Mouse (Mus musculus) urinary bladder, postnatal 4 days (tissue): Measurements from ENCODE around the gene Chst14.

Experiments
- DNase-seq, 2 experiments: peaks; one replicate each; pipeline ENCODE4 v3.0.0; 2021 to 2022; ENCODE audit warnings: low spot score in 2 of 2

The Chst14 gene

DNA sequence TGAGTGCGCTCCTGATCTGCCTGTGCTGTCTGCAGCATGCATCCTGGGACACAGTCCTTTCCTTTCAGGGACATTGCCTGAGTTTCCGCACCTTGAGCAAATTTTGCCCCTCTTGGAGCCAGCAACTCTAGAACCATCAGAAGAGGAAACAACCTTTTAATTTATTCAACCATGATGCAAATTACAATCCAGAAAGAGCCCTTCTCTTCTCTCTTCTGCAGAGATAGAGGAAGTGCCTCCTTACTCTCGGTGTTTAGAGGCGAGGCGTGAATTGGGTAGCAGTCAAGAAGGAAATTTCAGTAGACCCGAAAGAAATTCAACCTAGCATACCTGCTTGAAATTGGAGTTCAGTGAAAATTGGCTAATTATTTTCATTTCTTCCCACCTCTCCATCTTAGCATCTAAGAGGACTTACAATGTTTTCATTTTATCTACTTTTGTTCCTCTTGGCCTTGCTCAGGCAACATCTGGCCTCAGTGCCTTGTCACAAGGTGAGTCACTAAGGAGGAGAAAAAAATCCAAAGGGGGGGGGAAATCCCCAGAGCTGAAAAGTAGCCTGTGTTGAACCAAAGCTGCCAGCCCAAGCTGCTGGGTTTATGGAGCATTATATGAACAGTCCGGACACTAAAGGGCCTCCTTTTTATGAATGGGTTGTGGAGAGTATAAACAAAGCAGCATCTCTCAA, 20.7 kb upstream of the Chst14 start:
- no peak for DNase-seq

GRCm38 (mm10) chr2:118906118-118906492, 20.2 kb upstream of the Chst14 start:
- DNase-seq = no peak

- DNase-seq = no peak
Observed at GRCm38 (mm10) chr2:118907781-118908180, 18.5 kb upstream of the Chst14 start.

- no peak for DNase-seq
Observed at GRCm38 (mm10) chr2:118909151-118909550, 17.1 kb upstream of the Chst14 start.

DNA sequence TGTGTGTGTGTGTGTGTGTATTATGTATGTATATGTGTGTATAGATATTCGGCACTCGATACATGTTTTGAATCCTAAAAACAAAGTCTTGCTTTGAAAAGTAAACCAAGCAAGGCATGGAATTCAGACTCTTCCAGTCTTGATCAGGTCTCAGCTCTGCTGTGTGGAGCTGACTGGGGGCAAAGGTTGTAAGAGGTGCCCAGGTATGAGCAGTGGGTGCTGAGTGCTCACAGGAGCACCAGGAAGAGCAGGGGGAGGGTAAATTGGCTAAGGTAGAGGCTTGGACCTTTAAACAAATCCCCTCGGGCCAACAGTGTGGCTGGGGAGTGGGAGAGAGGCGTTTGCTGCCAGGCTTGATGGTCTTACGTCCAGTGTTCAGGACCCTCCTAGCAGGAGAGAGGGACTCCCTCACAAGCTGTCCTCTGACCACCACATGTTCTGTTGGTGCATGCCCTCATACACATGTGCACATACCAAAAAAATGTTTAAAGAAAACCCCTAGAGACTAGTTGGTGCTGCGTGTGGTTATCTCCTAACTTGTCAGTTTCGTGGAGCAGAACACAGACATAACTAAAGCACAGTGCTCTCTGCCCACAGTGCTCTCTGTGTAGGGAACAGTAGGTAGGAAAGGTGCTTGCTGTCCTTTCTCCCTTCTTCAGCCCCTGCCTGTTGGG, 15.6 kb upstream of the Chst14 start:
- DNase-seq = no peak

- DNase-seq = no peak
Observed at GRCm38 (mm10) chr2:118912706-118913105, 13.6 kb upstream of the Chst14 start.

DNA sequence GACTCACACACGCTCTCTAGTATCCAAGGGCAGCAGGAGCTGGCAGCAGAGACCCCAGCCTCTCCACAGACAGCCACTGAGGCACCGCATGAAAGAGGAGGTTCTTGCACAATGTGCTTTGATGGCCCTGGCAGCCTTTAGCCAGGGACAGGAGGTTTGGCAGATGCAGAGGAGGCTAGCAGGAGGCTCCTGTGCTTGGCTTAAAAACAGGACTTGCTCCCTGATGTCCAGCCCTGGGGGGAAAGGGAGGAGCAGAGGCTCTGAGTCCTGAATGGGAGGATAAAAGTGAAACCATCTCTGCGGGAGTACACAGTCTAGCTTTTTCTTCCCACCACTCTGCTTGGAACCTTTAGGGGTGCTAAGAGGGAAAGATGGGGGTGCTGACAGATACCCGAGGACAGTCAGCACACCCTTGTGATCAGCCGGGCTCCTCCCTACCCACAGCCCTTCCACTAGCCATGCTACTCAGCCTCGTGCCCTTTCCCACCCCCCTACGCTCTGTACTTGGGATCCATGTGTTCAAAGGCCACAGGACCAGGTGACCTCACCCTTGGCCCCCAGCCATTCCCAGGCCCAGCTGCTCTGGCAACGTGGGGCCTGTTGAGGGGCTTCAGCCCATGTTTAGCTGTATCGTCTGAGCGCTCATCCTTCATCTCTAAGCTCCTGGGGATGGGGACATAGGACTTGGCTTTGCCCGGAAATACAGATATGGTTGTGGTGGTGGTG, 12.6 kb upstream of the Chst14 start:
- no peak for DNase-seq

DNA sequence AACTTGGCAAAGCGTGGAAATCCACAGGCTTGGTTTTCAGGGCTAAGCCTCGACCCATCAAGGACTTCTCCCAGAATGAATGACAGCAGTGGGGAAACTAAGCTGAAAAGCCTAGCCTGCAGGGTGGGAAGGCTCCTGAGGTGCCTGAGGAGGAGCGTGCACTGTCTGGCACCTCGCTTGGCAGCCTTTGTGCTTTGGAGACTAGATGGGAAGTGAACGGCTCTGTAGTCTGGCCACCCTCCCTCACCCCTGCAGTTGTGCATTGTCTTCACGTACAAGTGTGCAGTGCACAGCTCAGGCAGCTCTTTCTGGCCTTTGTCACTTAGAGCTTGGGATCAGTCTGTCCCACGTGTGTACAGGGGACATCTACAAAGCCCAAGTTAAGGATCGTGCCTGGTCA, 11.6 kb upstream of the Chst14 start:
- no peak for DNase-seq

DNA sequence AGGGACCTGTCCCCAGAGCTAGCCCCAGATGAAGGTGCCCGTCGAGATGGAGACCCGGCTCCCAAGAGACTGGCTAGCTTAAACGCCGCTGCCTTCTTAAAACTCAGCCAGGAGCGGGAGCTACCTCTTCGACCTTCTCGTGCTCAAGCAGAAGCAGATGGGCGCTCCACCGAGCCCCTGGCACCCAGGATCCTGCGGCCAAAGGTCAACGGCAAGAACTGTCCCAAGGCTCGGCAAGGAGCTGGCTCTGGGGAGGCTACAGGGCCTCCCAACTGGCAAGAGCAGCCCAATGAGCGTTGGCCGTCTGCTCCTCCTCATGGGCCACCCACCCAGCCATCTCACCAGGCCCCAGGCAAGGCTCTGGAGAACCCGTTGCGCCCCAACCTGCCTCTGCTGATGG, 9.9 kb upstream of the Chst14 start:
- no peak for DNase-seq

DNA sequence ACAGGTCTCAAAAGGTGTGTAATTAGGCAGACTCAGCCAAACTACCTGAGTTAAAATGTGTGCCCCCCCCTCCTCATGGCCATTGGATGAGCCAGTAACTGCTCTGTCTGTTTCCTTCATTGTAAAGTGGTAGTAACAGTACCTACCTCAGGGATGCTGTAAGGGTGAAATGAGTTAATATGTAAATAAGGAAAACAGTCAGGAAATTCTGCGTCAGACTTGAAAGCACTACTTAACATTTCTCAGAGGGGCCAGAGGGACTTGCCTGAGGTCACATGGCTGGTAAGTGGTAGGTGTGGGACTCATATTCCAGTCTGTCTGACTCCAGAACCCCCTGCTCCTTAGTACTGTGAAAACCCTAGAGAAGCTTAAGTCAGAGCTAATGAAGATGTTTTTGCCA, 7.8 kb upstream of the Chst14 start:
- DNase-seq = no peak

GRCm38 (mm10) chr2:118920428-118920827, 5.9 kb upstream of the Chst14 start:
- DNase-seq = no peak

- DNase-seq = no peak
Observed at GRCm38 (mm10) chr2:118925952-118926351, 344 bp upstream of the Chst14 start.

DNA sequence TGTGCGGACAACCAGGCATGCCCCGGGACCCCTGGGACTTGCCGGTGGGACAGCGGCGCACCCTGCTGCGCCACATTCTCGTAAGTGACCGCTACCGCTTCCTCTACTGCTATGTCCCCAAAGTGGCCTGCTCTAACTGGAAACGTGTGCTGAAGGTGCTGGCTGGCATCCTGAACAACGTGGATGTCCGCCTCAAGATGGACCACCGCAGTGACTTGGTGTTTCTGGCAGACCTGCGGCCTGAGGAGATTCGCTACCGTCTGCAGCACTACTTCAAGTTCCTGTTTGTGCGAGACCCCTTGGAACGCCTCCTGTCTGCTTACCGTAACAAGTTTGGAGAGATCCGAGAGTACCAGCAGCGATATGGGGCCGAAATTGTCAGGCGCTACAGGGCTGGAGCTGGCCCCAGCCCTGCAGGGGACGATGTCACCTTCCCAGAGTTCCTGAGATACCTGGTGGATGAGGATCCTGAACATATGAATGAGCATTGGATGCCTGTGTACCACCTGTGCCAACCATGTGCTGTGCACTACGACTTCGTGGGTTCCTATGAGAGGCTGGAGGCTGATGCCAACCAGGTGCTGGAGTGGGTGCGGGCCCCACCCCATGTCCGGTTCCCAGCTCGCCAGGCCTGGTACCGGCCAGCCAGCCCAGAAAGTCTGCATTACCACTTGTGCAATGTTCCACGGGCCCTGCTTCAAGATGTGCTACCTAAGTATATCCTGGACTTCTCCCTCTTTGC, 873 bp downstream of the Chst14 start:
- DNase-seq = no peak

GRCm38 (mm10) chr2:118941341-118941740, 15.0 kb downstream of the Chst14 start:
- DNase-seq = no peak

DNA sequence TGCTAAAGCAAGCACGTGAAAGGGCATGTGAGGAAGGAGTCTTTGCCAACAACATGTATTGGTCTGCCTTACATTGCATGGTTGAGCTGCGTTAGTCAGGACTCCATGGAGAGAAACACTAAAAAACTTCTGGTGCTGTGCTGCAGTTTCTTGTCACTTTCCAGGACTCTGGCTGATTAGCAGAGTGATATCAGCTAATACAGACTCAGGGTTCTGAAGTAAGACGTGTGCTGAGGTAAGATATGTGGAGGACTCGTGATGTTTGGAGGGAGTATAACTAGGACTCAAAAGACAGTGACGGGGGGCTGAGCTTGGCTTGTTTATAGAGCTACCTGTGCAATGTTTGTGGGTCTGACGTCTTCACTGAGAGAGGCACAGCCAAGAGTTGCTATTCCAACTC, 16.9 kb downstream of the Chst14 start:
- no peak for DNase-seq

DNA sequence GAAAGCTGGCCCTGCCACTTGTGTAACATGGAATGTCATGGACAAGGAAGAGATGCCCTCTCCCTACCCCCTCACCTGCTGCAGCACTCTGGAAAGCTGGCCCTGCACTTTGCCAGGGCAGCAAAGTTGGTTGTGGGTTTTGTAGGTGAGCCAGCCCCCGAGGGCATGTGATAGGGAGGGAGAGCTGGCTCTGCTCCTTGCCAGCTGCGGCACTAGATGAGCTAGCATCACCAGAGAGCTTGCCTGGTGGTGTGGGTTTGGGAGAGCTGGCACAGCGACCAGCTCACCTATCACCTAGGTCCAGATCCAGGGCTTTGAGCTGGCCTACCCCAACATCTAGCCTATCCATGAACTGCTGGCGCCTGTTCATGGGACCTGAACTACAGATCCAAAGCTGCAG, 22.5 kb downstream of the Chst14 start:
- DNase-seq = no peak

- no peak for DNase-seq
Observed at GRCm38 (mm10) chr2:118949699-118950098, 23.4 kb downstream of the Chst14 start.

DNA sequence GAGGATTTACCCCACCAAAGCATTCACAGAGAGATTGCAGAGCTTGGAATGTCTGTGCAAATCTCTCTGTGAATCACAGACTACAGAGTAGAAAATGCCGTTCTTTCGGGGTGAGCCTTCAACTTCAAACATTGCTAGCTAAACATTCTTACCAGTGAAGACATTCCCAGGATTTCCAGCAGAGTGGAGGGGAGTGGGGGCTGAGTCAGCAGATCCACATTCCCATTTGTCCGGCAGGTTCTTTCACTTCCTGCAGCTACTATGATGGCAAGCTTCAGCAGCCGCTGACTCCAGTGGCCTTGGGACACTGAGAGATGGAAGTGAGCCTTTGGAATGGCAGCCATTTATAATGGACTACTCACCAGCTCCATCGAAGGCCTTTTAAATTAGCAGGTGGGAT, 30.2 kb downstream of the Chst14 start:
- no peak for DNase-seq

- DNase-seq = no peak
Observed at GRCm38 (mm10) chr2:118959644-118960043, 33.3 kb downstream of the Chst14 start.

GRCm38 (mm10) chr2:118960413-118960812, 34.1 kb downstream of the Chst14 start:
- no peak for DNase-seq

DNA sequence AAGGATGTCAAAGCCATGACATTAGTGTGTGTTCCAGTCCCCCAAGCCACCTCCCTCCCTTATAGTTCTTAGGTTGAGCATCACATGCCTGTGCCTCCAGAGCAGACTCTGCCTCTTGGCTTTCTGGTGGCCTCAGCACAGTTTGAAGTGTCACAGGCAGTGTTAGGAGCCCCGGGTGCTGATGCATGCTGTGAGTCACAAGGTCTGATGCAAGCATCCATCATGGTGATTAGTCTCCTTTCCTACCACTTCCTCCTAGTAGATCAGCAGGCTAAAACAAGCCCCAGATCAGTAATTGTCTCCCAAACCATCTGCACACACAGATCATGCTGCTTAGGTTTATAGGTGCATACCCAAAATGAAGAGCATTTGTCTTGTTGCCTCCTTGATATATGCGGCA, 35.2 kb downstream of the Chst14 start:
- no peak for DNase-seq

- DNase-seq = no peak
Observed at GRCm38 (mm10) chr2:118963007-118963675, 36.8 kb downstream of the Chst14 start.
